In the genomic region with DNA sequence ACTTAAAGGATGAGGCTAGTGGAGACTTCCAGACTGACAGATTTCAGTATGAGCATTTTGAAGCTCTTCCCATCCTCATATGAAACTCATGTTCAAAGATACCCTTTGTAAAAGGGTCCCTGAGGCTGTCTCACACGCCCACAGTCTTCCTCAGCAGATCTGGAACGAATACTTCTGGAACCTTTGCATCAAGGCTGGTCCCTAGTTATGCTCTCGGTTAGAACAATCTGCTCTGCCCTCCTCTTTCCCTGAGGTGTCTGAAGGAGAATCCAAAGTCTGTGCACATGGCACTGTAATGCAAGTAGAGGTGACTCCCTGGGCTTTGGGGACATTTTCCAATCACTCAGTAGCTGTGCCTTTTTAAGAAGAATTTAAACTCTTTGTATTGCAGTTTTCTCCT, we compare ENCODE assay signal across 28 mouse cellular contexts. TPM values are rescaled to one million over a fixed set of nuclear protein-coding genes. Genes with fewer than 3 reads are reported as not detected.
"Had no signal": no experiment of that assay in that cellular context is flagged by ENCODE, and none has a peak within 500 bp of the region (broad histone marks: within the 10 kb centered on the region; RNA-seq: fewer than 3 reads in every experiment).

No protein-coding gene starts in this region.

- H3K4me3 ChIP-seq: heart, embryonic 10.5 days; heart, embryonic 12.5 days; hindbrain, embryonic 10.5 days; hindbrain, embryonic 13.5 days; hindbrain, embryonic 15.5 days; intestine, embryonic 15.5 days; layer of hippocampus, adult 2 months; left cerebral cortex, adult 2 months; limb, embryonic 10.5 days; limb, embryonic 12.5 days; liver, embryonic 13.5 days; liver, embryonic 15.5 days had no signal

- H3K27ac ChIP-seq: heart, embryonic 10.5 days; hindbrain, embryonic 10.5 days; hindbrain, embryonic 13.5 days; hindbrain, embryonic 15.5 days; intestine, embryonic 15.5 days; layer of hippocampus, adult 2 months; left cerebral cortex, adult 2 months; limb, embryonic 10.5 days; limb, embryonic 12.5 days; liver, embryonic 13.5 days; liver, embryonic 15.5 days had no signal

- H3K4me2 ChIP-seq: heart, embryonic 12.5 days; hindbrain, embryonic 13.5 days; hindbrain, embryonic 15.5 days; intestine, embryonic 15.5 days; limb, embryonic 12.5 days; liver, embryonic 11.5 days; liver, embryonic 13.5 days; liver, embryonic 15.5 days had no signal

- H3K4me1 ChIP-seq: heart, embryonic 10.5 days; heart, embryonic 12.5 days; hindbrain, embryonic 13.5 days; hindbrain, embryonic 15.5 days; intestine, embryonic 15.5 days; liver, embryonic 13.5 days; liver, embryonic 15.5 days had no signal

- H3K36me3 ChIP-seq: heart, embryonic 10.5 days; heart, embryonic 12.5 days; hindbrain, embryonic 10.5 days; hindbrain, embryonic 13.5 days; hindbrain, embryonic 15.5 days; intestine, embryonic 15.5 days; limb, embryonic 10.5 days; limb, embryonic 12.5 days; liver, embryonic 13.5 days; liver, embryonic 15.5 days had no signal

- DNase-seq: gastrocnemius, postnatal 10 days; gastrocnemius, postnatal 25 days; heart, adult 18-20 months; heart, postnatal 10 days; heart, postnatal 4 days; kidney, adult 18-20 months; kidney, adult 8-10 months; kidney, postnatal 10 days; kidney, postnatal 25 days; kidney, postnatal 4 days; liver; liver, embryonic 13.5 days; liver, postnatal 0 days had no signal

- ATAC-seq: inflammation-experienced regulatory T-cells, adult 6 months; intestine, embryonic 15.5 days; intestine, postnatal 0 days; liver, postnatal 0 days had no signal

- H3K9me3 ChIP-seq: heart, embryonic 10.5 days; heart, embryonic 12.5 days; hindbrain, embryonic 10.5 days; hindbrain, embryonic 13.5 days; hindbrain, embryonic 15.5 days; intestine, embryonic 15.5 days; limb, embryonic 10.5 days; limb, embryonic 12.5 days; liver, embryonic 13.5 days; liver, embryonic 15.5 days had no signal

- H3K27me3 ChIP-seq: heart, embryonic 12.5 days; hindbrain, embryonic 13.5 days; hindbrain, embryonic 15.5 days; intestine, embryonic 15.5 days; limb, embryonic 12.5 days; liver, embryonic 13.5 days; liver, embryonic 15.5 days had no signal

- H3K9ac ChIP-seq: heart, embryonic 12.5 days; hindbrain, embryonic 13.5 days; hindbrain, embryonic 15.5 days; intestine, embryonic 15.5 days; limb, embryonic 12.5 days; liver, embryonic 13.5 days; liver, embryonic 15.5 days; liver, postnatal 0 days had no signal

RNA-seq across cellular contexts. Expression of gene Ptn, which starts 25.3 kb away (rescaled TPM):
- total RNA-seq: granulocyte monocyte progenitor cell, adult 5-6 weeks had no signal
